Mouse (Mus musculus): ENCODE measurements around the gene Mlc1. TPM values are rescaled to one million over a fixed set of nuclear protein-coding genes. Genes with fewer than 3 reads are reported as not detected.

The Mlc1 gene
- polyA plus RNA-seq, 2 experiments = not detected

DNA sequence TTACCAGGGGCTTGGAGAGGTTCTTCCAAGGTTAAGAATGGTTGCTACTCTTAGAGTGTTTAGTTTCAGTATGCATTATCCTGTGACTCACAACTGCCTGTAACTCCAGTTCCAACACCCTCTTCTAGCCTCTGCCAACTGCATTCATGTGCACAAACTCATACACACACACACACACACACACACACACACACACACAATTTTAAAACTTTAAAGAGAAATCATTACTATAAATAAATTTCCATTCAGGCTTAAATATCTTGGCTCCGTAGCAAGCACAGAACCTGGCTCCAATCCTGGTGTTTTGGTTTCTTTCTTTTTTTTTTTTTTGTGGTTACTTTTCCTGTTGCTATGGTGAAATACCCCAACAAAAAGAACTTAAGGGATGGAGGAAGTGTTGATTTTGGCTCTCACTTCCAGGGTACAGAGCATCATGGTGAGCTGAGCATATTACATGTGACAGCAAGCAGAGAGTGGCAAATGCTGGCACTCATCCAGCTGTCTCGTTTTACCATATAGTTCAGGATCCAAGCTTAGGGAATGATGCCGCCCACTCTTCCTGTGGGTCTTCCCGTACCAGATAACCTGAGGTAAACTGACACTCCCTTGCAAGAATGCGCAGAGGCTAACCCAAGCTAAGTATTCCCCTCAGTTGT is 34.8 kb downstream of the Mlc1 start:
- Histone ChIP-seq H3K4me2 (ENCODE audit: low read depth) (no peak overlapping the region), H3K36me3 (replicated peaks; ENCODE audit: control insufficient read depth, insufficient read depth, low read depth) (no peaks in the 10 kb centered on the region), H3K4me3 (ENCODE audit: insufficient read depth in 1 of 2, low read depth in 2 of 2, low read length in 2 of 2) (no peak overlapping the region), H3K4me1 (replicated peaks; ENCODE audit: control insufficient read depth in 2 of 2, insufficient read depth in 2 of 2, low read length in 1 of 2) (no peaks in the 10 kb centered on the region), H3K9me3 (ENCODE audit: control insufficient read depth, low read length) (no peaks in the 10 kb centered on the region), H3K27ac (no peak overlapping the region), H3K9ac (replicated peaks) (no peak overlapping the region), H3K27me3 (ENCODE audit: control insufficient read depth, insufficient read depth, low read length) (no peaks in the 10 kb centered on the region)
- no peak for DNase-seq (ENCODE audit: low read depth in 3 of 3, low spot score in 3 of 3)
- WGBS (ENCODE audit: insufficient replicate concordance) = 58% methylated on average over 5 of the region's 5 CpGs
- TF ChIP-seq EP300 (IDR thresholded peaks at IDR 0.05; ENCODE audit: low read depth) = no peak
- TF ChIP-seq CTCF (IDR thresholded peaks at IDR 0.05; ENCODE audit: low read depth) = no peak
- ATAC-seq (ENCODE audit: insufficient read depth) = no peak

GRCm38 (mm10) chr15:88942783-88943182 is 36.0 kb downstream of the Mlc1 start:
- WGBS (ENCODE audit: insufficient replicate concordance) = 57% methylated on average over 5 of the region's 5 CpGs
- Histone ChIP-seq H3K9ac (replicated peaks) (no peak overlapping the region), H3K36me3 (replicated peaks; ENCODE audit: control insufficient read depth, insufficient read depth, low read depth) (no peaks in the 10 kb centered on the region), H3K9me3 (ENCODE audit: control insufficient read depth, low read length) (no peaks in the 10 kb centered on the region), H3K27me3 (ENCODE audit: control insufficient read depth, insufficient read depth, low read length) (no peaks in the 10 kb centered on the region), H3K4me3 (ENCODE audit: insufficient read depth in 1 of 2, low read depth in 2 of 2, low read length in 2 of 2) (no peak overlapping the region), H3K27ac (no peak overlapping the region), H3K4me1 (replicated peaks; ENCODE audit: control insufficient read depth in 2 of 2, insufficient read depth in 2 of 2, low read length in 1 of 2) (no peaks in the 10 kb centered on the region), H3K4me2 (ENCODE audit: low read depth) (no peak overlapping the region)
- ATAC-seq (ENCODE audit: insufficient read depth) = no peak
- TF ChIP-seq CTCF (IDR thresholded peaks at IDR 0.05; ENCODE audit: low read depth) = no peak
- no peak for TF ChIP-seq EP300 (IDR thresholded peaks at IDR 0.05; ENCODE audit: low read depth)
- no peak for DNase-seq (ENCODE audit: low read depth in 3 of 3, low spot score in 3 of 3)

GRCm38 (mm10) chr15:88937291-88937650 is 41.5 kb downstream of the Mlc1 start:
- 49% methylated on average over 2 of the region's 2 CpGs for WGBS (ENCODE audit: insufficient replicate concordance)
- ATAC-seq (ENCODE audit: insufficient read depth) = no peak

GRCm38 (mm10) chr15:88936619-88937290 is 42.1 kb downstream of the Mlc1 start:
- Histone ChIP-seq H3K27me3 (ENCODE audit: control insufficient read depth, insufficient read depth, low read length) (no peaks in the 10 kb centered on the region), H3K36me3 (replicated peaks; ENCODE audit: control insufficient read depth, insufficient read depth, low read depth) (no peaks in the 10 kb centered on the region), H3K9ac (replicated peaks) (no peak overlapping the region), H3K9me3 (ENCODE audit: control insufficient read depth, low read length) (no peaks in the 10 kb centered on the region), H3K4me3 (ENCODE audit: insufficient read depth in 1 of 2, low read depth in 2 of 2, low read length in 2 of 2) (no peak overlapping the region), H3K27ac (no peak overlapping the region), H3K4me2 (ENCODE audit: low read depth) (no peak overlapping the region), H3K4me1 (replicated peaks; ENCODE audit: control insufficient read depth in 2 of 2, insufficient read depth in 2 of 2, low read length in 1 of 2) (no peaks in the 10 kb centered on the region)
- WGBS (ENCODE audit: insufficient replicate concordance) = 23% methylated on average over 6 of the region's 6 CpGs
- TF ChIP-seq CTCF (IDR thresholded peaks at IDR 0.05; ENCODE audit: low read depth) (no peak), EP300 (IDR thresholded peaks at IDR 0.05; ENCODE audit: low read depth) (no peak)
- DNase-seq (ENCODE audit: low read depth in 3 of 3, low spot score in 3 of 3) = no peak
- ATAC-seq (ENCODE audit: insufficient read depth) = no peak

More at GRCm38 (mm10) chr15:88937291-88937650, 41.5 kb downstream of the Mlc1 start:
- Histone ChIP-seq H3K36me3 (replicated peaks; ENCODE audit: control insufficient read depth, insufficient read depth, low read depth) (no peaks in the 10 kb centered on the region), H3K4me1 (replicated peaks; ENCODE audit: control insufficient read depth in 2 of 2, insufficient read depth in 2 of 2, low read length in 1 of 2) (no peaks in the 10 kb centered on the region), H3K27ac (no peak overlapping the region), H3K9me3 (ENCODE audit: control insufficient read depth, low read length) (no peaks in the 10 kb centered on the region), H3K4me3 (ENCODE audit: insufficient read depth in 1 of 2, low read depth in 2 of 2, low read length in 2 of 2) (no peak overlapping the region), H3K27me3 (ENCODE audit: control insufficient read depth, insufficient read depth, low read length) (no peaks in the 10 kb centered on the region), H3K4me2 (ENCODE audit: low read depth) (no peak overlapping the region), H3K9ac (replicated peaks) (no peak overlapping the region)
- TF ChIP-seq EP300 (IDR thresholded peaks at IDR 0.05; ENCODE audit: low read depth) = no peak
- TF ChIP-seq CTCF (IDR thresholded peaks at IDR 0.05; ENCODE audit: low read depth) = no peak
- DNase-seq (ENCODE audit: low read depth in 3 of 3, low spot score in 3 of 3) = no peak

DNA sequence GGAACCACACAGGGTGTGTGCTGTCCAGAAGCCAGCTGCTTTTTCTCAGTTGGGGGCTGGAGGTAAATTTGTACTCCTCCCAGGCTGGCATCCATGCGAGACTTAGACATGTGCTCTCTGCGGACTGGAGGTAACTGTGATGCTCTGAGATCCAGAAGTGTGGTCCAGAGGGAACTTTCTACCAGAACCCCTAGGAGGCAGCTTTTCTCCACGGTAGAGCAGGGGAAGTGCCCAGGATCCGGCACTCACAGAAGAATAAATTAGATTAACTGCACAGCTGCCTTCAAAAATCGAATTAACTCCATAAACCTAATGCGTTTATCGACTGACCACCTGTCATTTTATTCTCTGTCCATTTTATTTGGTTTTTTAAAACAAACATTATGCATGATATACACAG is 44.7 kb downstream of the Mlc1 start:
- H3K27ac ChIP-seq = no peak overlapping the region
- H3K4me1 ChIP-seq (replicated peaks; ENCODE audit: control insufficient read depth in 2 of 2, insufficient read depth in 2 of 2, low read length in 1 of 2) = no peaks in the 10 kb centered on the region
- no peak overlapping the region for H3K4me3 ChIP-seq (ENCODE audit: insufficient read depth in 1 of 2, low read depth in 2 of 2, low read length in 2 of 2)
- no peaks in the 10 kb centered on the region for H3K36me3 ChIP-seq (replicated peaks; ENCODE audit: control insufficient read depth, insufficient read depth, low read depth)
- WGBS (ENCODE audit: insufficient replicate concordance) = 56% methylated on average over 7 of the region's 7 CpGs
- no peak overlapping the region for H3K4me2 ChIP-seq (ENCODE audit: low read depth)
- TF ChIP-seq CTCF (IDR thresholded peaks at IDR 0.05; ENCODE audit: low read depth) (no peak), EP300 (IDR thresholded peaks at IDR 0.05; ENCODE audit: low read depth) (no peak)
- no peak overlapping the region for H3K9ac ChIP-seq (replicated peaks)
- no peak for ATAC-seq (ENCODE audit: insufficient read depth)
- H3K9me3 ChIP-seq (ENCODE audit: control insufficient read depth, low read length) = no peaks in the 10 kb centered on the region
- no peak for DNase-seq (ENCODE audit: low read depth in 3 of 3, low spot score in 3 of 3)
- H3K27me3 ChIP-seq (ENCODE audit: control insufficient read depth, insufficient read depth, low read length) = no peaks in the 10 kb centered on the region
